Mouse (Mus musculus) fat pad, adult 2 months (tissue): ENCODE measurements around the gene Gnai3.

ENCODE experiments used
- DNase-seq: peaks from one replicate; pipeline ENCODE4 v3.0.0-alpha.2; 2011; ENCODE audit warnings: low read depth, low spot score; ENCODE audit errors: extremely low read depth

Gnai3 gene

DNA sequence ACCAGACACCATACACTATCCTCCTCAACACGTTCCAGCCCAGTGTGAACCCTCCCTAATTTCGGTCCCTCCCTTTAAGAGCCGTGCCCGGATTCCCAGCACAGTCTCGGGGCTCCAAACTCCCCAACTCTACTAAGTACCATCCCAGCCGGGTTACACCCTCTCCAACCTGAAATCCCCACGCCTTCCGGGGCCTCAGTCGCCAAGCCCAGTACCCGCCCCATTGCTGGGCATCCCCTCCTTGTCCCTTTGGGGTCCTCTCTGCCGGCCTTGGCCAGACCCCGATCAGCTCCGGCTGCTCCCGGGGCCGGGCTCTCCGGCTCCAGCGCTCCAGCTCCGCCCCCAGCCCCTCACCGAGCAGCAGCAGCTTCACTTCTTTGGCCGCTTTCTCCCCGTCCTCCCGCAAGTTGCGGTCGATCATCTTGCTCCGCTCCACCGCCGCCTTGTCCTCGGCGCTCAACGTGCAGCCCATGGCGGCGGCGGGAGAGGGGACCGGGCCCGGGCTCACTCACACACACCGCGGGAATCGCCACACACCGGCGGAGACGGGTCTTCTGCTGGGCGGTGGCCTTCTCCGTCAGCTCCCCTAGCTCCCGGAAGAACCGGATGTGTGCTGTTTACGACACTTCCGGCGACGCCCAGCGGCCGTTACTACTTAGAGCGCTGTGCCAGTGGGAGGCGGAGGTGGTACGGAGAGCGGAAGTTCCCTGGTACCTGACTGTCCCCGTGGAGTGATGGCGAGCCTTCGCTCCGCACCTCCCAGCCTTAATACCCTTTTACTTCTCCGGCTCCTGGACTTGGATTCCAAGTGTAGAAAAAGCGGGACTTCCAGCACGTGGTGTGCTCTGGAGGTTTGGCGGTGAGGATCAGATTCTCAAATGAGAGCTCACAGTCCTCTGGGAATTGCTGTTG, at the start of gene Gnai3:
Gnai3 (minus strand) TSS at position 613 of the 912 bp plus-strand sequence.
- DNase-seq: peak; percentile 37

- DNase-seq: no peak
Measured at GRCm38 (mm10) chr3:108195287-108195686, 49.3 kb upstream of the Gnai3 start.

DNA sequence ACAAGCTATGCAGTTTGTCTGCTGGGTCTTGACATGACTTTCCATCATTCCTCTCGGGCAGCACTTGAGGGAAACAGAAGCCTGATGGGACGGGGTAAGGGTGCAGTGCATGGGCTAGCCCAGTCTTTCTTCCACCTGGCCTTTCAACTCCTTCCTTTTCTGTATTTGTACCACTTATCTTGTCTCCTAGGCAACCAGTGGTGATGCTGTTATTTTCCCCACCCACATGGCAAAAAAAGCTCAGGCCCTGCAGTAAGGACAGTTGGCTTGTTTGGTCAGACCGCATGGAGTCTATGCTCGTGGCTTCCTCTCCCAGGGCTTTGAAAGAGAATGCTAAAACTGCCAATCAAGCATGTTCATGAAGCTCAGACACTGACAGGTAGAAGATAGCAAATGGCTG, 47.7 kb upstream of the Gnai3 start:
- DNase-seq: no peak

DNA sequence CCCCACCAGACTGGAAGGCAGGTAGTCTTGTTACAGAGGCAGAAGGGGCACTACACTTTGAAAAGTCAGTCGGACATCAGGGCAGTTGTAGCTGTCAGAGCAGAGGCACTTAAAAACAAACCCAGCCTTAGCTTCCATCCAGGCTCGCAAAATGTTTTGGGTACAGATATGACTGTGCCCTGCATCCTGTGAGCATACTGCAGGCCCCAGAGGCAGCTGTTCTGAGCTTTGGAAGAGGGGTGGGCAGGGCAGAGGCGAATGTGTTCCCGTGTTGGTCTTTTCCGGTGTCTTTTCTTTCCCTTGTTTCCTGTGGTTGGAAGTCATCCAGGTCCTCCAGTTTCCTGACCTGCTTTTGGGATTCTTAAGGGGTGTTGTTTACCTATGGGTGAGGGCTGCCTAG, 44.0 kb upstream of the Gnai3 start:
- no peak for DNase-seq

DNA sequence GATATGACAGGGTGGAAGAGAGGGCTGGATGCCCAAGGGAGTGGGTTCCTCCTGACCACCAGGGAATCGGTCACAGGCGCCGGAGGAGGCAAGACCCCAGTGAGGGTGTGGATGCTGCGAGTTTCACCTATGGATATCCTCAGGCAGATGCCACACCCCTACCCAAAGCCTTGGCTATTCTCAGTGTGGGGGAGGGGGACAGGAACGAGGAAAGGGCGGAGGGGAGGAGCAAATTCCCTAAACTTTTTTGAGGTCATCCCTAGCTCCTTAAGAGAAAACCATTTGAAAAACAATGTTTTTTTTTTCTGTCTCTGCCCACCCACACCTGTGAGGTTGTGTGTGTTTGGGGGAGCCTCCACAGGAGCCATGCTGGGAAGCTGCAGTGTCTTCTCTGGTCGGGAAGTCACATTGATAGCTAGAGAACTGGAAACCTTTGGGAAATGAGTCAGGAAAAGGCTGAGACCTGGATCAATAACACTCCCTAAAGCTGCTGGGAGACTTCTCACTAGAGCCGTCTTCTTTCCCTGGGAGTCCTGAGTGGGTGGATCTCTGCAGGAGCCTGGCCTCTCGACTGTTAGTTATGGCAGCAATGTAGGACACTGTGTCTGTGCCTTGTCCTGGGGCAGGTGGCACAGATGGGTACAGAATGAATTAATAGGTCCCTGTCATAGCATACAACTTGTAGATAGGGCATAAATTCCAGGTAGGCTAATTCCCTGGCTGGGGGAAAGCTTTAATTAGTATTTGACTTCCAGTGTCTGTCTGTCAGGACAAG, 43.0 kb upstream of the Gnai3 start:
- DNase-seq: no peak

DNA sequence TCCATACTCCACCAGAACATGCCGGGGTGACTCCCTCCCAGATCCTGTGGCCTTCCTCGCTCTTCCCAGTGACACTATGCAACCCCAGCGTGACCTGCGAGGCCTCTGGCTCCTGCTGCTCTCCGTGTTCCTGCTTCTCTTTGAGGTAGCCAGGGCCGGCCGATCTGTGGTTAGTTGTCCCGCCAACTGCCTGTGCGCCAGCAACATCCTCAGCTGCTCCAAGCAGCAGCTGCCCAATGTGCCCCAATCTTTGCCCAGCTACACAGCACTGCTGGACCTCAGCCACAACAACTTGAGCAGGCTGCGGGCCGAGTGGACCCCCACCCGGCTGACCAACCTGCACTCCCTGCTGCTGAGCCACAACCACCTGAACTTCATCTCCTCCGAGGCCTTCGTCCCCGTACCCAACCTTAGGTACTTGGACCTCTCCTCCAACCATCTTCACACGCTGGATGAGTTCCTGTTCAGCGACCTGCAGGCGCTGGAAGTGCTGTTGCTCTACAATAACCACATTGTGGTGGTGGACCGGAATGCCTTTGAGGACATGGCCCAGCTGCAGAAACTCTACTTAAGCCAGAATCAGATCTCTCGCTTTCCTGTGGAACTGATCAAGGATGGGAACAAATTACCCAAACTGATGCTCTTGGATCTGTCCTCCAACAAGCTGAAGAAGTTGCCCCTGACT, 41.3 kb upstream of the Gnai3 start:
- DNase-seq: no peak

GRCm38 (mm10) chr3:108186098-108187047, 40.4 kb upstream of the Gnai3 start, which contains the start of gene Amigo1:
Amigo1 (plus strand) TSS chr3:108186335.
- DNase-seq: no peak

- DNase-seq: no peak
Measured at GRCm38 (mm10) chr3:108185460-108186097, 39.6 kb upstream of the Gnai3 start.

DNA sequence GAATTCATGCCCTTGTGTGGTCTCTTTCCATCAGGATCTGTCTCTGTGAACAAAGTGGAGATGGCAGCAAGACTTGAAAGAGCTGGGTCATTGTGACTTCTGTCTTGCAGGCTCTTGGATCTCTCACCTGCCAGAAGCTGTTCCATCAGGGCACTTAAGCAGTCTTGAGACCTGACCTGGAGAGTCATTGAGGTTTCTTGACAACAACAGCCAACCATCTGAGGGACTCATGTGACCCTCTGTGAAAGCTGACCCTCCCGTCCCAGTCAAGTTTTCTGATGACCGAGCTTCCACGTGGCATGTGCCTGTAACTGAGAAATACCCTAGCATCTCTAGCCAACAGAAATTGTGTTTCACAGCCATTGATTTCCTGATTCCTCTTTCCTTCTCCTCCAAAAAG, 38.8 kb upstream of the Gnai3 start:
- DNase-seq: no peak

GRCm38 (mm10) chr3:108180514-108180913, 34.6 kb upstream of the Gnai3 start:
- DNase-seq: no peak

DNA sequence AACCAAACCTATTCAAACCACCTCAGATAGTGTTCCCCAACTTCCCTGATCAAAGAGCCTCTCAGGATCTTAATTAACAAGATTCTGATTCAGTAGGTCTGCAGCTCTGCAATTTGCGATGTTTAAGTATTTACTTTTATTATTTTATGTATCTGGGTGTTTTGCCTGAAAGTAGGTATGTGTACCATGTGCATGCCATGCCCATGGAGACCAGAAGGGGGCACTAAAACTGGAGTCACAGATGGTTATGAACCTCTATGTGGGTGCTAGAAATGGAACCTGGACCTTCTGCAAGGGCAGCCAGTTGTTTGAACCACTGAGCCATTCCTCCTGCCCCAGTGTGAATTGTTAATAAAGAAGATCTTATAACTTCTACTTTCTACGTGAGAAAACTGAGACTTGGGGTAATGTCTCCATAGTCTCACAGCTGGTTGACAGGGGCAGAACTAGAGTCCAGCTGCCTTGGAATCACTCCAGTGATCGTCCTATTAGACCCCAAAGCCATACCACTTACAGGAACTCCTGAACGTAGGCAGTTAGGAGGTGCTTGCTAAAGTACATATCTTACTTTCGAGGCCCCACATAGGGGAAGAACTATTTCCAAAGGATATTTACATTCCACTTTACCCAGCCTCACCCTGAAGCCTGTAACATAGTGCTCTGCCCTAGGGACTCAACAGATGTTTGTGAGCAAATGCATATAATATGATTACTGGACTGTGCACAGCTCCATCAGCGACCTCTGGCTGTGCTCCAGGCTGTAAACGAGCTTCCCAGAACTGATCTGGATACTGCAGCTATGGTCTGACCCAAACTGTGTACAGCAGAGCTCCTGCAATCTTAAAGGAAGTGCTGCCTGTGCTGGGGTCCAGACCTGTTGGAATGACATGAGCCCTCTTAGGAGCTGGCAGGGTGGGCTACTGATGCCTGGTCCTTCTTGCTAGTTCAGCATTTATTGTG, 33.1 kb upstream of the Gnai3 start:
- no peak for DNase-seq

DNA sequence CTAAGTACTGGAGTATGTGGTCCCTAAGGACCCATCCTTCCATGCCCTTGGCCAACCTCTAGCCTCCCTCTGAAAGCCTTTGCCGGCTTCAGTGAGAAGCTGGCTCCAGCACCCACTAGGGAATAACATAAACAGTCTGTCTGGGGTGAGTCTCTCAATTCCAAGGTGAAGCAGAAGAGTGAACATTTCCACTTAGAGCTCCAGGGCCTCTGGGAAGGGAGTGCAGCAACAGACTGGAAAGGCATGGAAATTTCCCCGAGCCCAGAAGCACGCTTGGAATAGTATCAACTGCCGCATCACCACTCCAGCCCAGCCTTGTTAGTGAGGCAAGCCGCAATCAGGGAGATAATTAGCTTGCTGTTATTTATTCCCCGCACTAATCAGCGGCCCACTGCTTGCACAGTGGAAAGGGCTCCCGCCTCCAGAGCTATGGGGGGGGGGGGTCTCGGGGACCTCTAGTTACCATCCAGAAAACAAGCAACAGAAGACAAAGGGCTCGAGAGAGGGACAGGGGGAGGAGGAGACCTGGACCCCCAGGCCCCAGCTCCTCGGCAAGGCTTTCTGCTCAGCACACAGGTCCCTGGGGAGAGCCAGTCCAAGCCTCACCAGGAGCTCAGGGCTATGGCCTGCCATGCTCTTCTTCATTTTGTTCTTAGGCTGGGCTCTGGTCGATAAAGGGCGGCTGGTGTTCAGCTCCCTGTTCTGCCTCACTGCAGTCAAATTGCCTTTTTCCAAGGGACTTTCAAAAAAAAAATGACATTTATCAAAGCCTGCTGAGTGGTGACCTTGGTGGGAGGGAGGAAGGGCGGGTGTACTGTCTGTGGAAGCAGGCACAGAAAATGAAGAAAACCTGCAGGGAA, 29.0 kb upstream of the Gnai3 start:
- DNase-seq: no peak

- DNase-seq: no peak
Measured at GRCm38 (mm10) chr3:108169199-108169598, 23.3 kb upstream of the Gnai3 start.

GRCm38 (mm10) chr3:108167499-108167898, 21.6 kb upstream of the Gnai3 start:
- no peak for DNase-seq

DNA sequence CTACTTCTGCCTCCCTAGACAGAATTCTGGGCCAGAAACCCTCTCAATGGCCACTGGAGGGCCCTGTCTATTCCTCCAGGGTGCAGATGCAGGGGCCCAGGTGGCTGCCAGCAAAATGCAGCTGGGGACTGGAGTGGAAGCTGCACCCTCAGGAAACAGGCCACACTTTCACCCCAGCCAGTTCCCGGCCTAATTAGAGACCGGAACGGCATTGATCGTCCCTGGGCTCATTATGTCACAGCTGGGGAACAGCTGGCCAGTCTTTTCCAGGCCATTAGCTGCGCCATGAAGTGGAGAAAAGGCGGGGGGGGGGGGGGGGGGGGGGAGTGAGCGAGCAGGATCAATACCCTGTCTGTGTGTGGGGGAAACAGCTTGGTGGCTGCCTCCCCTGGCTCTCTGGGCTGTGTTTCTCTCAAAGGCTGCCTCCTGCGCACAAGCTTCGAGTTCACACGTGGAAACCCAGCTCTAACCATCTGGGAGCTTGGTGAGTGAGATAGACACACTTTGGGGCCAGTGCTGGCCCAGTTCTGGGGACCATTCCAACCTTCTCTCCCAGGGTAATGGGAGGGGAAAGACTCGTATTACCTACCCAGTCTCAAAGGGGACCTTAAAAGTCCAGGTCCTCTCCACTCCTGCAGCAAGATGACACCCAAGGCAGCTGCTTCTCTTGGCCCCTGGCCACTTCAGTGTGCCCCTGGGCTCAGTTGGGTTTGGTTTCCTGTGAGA, 20.7 kb upstream of the Gnai3 start:
- no peak for DNase-seq

- no peak for DNase-seq
Measured at GRCm38 (mm10) chr3:108165532-108166315, 19.8 kb upstream of the Gnai3 start.
